Mouse (Mus musculus) frontal cortex, postnatal 14 days (tissue): ENCODE results near the gene Gm28998.
"Not testable (repeated sequence)": the region's sequence is repeated elsewhere in the genome, so short reads cannot be mapped to it uniquely, and the experiment has no call there.

Source experiments
- DNase-seq, 2 experiments: peaks; one replicate each; pipeline ENCODE4 v3.0.0; 2022; ENCODE audit warnings: low spot score in 2 of 2

Gene Gm28998

GRCm38 (mm10) chrY:7253487-7253886 is at the start of gene Gm28998:
Gene Gm28998 (plus strand): TSS chrY:7253787.
- not testable (repeated sequence) for DNase-seq
